Mouse (Mus musculus): ENCODE data around the gene Dusp15. TPM values are rescaled to one million over a fixed set of nuclear protein-coding genes. Genes with fewer than 3 reads are reported as not detected.

Dusp15 gene
- polyA plus RNA-seq, 1 experiment: 20.6 TPM

DNA sequence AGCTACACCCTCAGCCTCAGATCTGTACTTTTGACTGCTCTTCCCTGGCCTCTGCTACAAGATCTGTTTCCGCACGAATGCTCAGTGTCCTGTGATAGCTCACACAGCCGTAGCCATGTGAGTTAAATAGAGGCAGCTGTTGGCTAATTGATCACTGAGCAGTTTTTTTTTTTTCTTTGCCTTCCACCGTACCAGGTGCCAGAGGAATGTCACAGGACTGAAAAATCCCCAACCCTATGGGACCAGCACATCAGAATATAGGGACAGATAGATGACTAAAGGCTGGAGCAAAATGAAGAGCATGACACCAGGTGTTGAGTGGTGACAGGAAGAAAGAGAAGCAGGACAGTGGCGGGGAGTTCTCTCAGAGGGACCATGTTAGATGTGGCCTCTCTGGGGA lies 35.4 kb downstream of the Dusp15 start:
- no peak for TF ChIP-seq POLR2A (IDR thresholded peaks at IDR 0.05; ENCODE audit: borderline replicate concordance, extremely low read depth, insufficient read depth, insufficient read length, poor library complexity, severe bottlenecking)
- no peak for DNase-seq (ENCODE audit: low read depth)

DNA sequence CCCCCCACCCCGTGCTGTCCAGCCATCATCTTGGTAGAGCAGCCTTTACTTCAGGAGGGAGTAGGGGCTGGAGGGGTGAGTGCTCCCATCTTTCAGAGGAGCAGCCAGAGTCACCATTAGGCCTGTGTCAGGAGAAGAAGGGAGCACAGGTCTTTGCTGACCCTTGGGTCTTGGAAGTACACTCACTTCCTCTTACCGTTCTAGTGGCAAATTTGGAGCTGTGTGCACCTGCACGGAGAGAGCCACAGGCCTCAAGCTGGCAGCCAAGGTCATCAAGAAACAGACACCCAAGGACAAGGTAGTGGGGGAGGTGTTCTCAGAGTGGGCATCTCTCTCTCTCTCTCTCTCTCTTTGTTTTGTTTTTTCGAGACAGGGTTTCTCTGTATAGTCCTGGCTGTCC lies 36.0 kb downstream of the Dusp15 start:
- TF ChIP-seq CTCF (IDR thresholded peaks at IDR 0.05; ENCODE audit: borderline replicate concordance, extremely low read depth, insufficient read depth, insufficient read length): no peak
- no peak for TF ChIP-seq POLR2A (IDR thresholded peaks at IDR 0.05; ENCODE audit: borderline replicate concordance, extremely low read depth, insufficient read depth, insufficient read length, poor library complexity, severe bottlenecking)
- no peak for DNase-seq (ENCODE audit: low read depth)

- peak; percentile 87 for DNase-seq (ENCODE audit: low read depth)
- no peak for TF ChIP-seq POLR2A (IDR thresholded peaks at IDR 0.05; ENCODE audit: borderline replicate concordance, extremely low read depth, insufficient read depth, insufficient read length, poor library complexity, severe bottlenecking)
- TF ChIP-seq CTCF (IDR thresholded peaks at IDR 0.05; ENCODE audit: borderline replicate concordance, extremely low read depth, insufficient read depth, insufficient read length): peak; percentile 97
Measured at GRCm38 (mm10) chr2:152914310-152915120, 37.0 kb downstream of the Dusp15 start.

- no peak for DNase-seq (ENCODE audit: low read depth)
Measured at GRCm38 (mm10) chr2:152913471-152913870, 38.0 kb downstream of the Dusp15 start.

DNA sequence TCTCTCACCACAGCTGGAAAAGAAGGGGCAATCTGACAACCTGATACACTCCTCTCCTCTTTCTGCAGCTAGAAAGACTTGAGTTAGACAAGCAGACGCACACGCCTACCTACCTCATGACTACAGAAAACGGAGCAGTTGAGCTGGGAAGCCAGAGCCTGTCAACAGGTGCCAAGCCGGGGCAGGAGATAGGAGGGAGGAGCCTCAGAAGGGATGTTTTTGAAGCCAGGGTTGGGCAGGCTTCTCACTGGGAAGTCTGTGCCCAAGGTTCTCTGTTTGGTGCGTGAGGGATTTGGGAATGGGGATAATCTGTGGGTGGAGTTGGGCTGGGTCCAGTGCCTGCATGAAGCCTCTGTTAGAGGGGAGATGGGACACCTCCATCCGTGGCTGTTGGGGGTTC lies 40.1 kb downstream of the Dusp15 start:
- no peak for TF ChIP-seq CTCF (IDR thresholded peaks at IDR 0.05; ENCODE audit: borderline replicate concordance, extremely low read depth, insufficient read depth, insufficient read length)
- TF ChIP-seq POLR2A (IDR thresholded peaks at IDR 0.05; ENCODE audit: borderline replicate concordance, extremely low read depth, insufficient read depth, insufficient read length, poor library complexity, severe bottlenecking): no peak
- DNase-seq (ENCODE audit: low read depth): no peak

More at GRCm38 (mm10) chr2:152913471-152913870, 38.0 kb downstream of the Dusp15 start:
- TF ChIP-seq CTCF (IDR thresholded peaks at IDR 0.05; ENCODE audit: borderline replicate concordance, extremely low read depth, insufficient read depth, insufficient read length) (no peak), POLR2A (IDR thresholded peaks at IDR 0.05; ENCODE audit: borderline replicate concordance, extremely low read depth, insufficient read depth, insufficient read length, poor library complexity, severe bottlenecking) (no peak)

DNA sequence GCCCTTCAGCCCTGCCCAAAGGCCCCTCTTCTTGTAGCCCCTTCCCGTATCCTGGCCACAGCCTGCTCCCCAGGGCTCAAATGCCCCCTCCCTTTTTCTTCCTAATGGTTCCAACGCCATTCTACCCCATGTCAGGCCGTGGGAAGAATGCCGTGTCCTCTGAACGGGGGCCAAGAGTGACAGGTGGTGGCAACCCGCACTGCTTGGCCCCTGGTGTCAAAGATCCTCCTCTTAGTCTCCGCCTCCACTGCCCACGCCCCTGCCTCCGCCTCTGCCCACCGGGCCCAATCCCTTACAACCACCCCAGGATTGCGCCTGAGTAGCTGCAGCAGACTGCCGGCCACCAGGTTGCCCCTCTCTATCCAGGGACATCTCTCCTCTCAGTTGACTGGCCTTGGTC lies 40.5 kb downstream of the Dusp15 start, which contains the start of gene Mylk2:
Gene Mylk2 (plus strand): TSS at position 322 of the 400 bp plus-strand sequence.
- DNase-seq (ENCODE audit: low read depth): no peak

DNA sequence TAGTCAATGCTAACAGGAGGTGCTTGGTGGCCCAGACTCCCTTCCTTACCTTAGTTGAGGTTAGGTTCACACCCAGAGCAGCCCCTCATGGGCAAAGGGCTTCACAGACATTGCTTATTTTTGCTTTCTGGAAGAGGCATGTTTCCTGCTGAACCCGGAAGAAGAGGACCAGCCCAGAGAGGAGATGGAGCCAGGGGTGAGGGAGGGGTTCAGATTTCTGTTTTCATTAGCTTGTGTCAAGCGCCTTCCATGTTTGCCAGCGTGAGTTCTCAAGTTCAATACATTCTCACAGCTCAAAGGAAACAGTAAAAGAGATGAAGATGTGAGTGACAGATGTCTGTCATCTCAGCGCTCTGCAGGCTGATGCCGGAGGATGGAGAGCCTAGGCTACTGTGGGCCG lies 41.6 kb downstream of the Dusp15 start:
- TF ChIP-seq POLR2A (IDR thresholded peaks at IDR 0.05; ENCODE audit: borderline replicate concordance, extremely low read depth, insufficient read depth, insufficient read length, poor library complexity, severe bottlenecking): no peak
- TF ChIP-seq CTCF (IDR thresholded peaks at IDR 0.05; ENCODE audit: borderline replicate concordance, extremely low read depth, insufficient read depth, insufficient read length): no peak
- DNase-seq (ENCODE audit: low read depth): no peak

More for the DNA sequence above, 40.5 kb downstream of the Dusp15 start, which contains the start of gene Mylk2:
- TF ChIP-seq CTCF (IDR thresholded peaks at IDR 0.05; ENCODE audit: borderline replicate concordance, extremely low read depth, insufficient read depth, insufficient read length) (no peak), POLR2A (IDR thresholded peaks at IDR 0.05; ENCODE audit: borderline replicate concordance, extremely low read depth, insufficient read depth, insufficient read length, poor library complexity, severe bottlenecking) (no peak)

DNA sequence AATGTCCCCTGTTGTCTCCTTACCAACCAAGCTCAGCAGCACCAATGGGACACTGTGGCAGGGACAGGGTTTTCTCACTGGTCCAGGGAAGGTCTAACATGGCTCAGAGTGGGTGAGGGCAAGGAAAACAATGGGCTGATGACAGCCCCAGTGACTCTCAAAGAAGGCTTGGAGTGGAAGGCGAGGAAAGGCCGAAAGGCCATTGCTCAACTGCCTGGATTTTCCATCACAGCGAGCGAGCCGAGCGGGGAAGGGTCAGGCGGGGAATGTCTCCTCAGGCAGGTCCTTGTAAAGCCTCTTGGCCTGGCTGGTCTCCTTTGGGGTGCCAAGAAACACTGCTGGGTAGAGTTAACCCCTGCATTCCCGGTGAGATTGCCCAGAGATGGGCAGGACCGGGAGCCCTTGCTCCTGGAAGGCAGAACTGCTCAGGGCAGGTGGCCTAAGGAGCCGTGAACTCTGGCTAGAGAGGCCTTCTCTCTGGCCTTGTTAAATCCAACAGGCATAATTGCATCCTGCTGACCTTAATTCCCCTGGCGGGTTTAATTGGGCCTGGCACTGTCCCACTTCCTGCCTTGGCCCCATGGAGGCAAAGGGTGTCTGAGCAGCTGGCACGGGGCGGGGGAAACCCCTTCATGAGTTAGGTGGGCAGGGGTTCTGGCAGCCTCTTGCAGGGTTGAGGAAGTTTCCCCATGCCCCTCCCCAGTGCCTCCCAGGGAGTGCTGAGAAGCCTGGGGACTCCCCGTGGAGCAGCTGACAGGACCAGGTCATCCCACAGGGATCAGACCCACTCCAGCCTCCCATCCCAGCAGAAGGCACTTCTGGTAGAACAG lies 44.2 kb downstream of the Dusp15 start:
- TF ChIP-seq POLR2A (IDR thresholded peaks at IDR 0.05; ENCODE audit: borderline replicate concordance, extremely low read depth, insufficient read depth, insufficient read length, poor library complexity, severe bottlenecking) (no peak), CTCF (IDR thresholded peaks at IDR 0.05; ENCODE audit: borderline replicate concordance, extremely low read depth, insufficient read depth, insufficient read length) (no peak)
- DNase-seq (ENCODE audit: low read depth): peak; percentile 40

GRCm38 (mm10) chr2:152906274-152907037 lies 45.0 kb downstream of the Dusp15 start:
- peak; percentile 41 for DNase-seq (ENCODE audit: low read depth)
- TF ChIP-seq CTCF (IDR thresholded peaks at IDR 0.05; ENCODE audit: borderline replicate concordance, extremely low read depth, insufficient read depth, insufficient read length) (no peak), POLR2A (IDR thresholded peaks at IDR 0.05; ENCODE audit: borderline replicate concordance, extremely low read depth, insufficient read depth, insufficient read length, poor library complexity, severe bottlenecking) (no peak)

DNA sequence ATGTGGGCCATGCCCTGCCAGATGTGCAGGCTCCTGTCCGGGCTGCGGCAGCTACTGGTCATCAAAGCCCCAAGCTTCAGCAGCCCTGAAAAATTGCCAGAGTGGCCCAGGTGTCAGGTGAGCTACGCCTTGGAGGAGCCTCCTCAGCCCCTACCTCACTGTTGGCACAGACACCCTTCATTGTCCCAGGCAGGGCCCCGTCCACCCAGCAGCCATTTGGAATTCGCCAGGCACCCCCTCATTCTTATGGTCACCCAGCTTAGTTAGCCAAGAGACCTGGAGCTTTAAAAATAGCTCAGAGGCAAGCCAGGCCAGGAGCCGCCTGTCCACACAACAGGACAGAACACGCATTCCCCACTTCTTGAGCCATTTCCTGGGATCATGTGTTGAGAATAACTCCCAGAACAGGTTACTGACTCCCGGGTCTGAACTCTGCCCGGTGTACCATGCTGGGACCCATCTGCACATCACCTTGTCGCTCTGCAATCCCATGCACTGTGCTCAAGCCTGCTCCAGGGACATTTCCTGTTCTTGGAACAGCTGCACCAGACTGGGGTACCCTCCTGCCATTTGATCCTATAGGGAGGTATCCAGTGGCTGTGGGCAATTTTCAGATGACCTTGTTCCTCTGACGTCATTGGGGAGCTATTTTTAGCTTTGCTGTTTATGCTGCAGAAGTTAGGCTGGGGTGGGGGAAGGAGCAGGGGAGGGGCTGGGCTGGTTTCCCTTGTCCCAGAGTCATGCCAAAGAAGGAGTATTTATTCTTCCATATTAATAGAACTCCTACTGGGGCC lies 46.3 kb downstream of the Dusp15 start:
- no peak for DNase-seq (ENCODE audit: low read depth)
- TF ChIP-seq POLR2A (IDR thresholded peaks at IDR 0.05; ENCODE audit: borderline replicate concordance, extremely low read depth, insufficient read depth, insufficient read length, poor library complexity, severe bottlenecking): no peak
- no peak for TF ChIP-seq CTCF (IDR thresholded peaks at IDR 0.05; ENCODE audit: borderline replicate concordance, extremely low read depth, insufficient read depth, insufficient read length)

Data from brain, embryonic 14.5 days (tissue).